Mouse (Mus musculus) liver, postnatal 0 days (tissue): ENCODE data around the gene Mpp2.

Source experiments
- CTCF ChIP-seq: sonication (generic); IDR thresholded peaks from 2 replicates; pipeline ENCODE4 v1.5.1; 2016; ENCODE audit warnings: antibody characterized with exemption, low read depth
- EP300 ChIP-seq: IDR thresholded peaks from 2 replicates; pipeline ENCODE4 v1.6.1; 2016; ENCODE audit warnings: antibody characterized with exemption, low read depth, mild to moderate bottlenecking

- no peak for TF ChIP-seq CTCF
- TF ChIP-seq EP300 = no peak
Measured at GRCm38 (mm10) chr11:102087081-102087751, 1.1 kb downstream of the Mpp2 start.
